Mouse (Mus musculus): ENCODE measurements at regions not wholly inside any gene's neighbourhood (a gene's known extent, or its start where the extent isn't known, plus 50 kb on each side); places are given as distances from the start of the nearest gene placed in this dataset.

DNA sequence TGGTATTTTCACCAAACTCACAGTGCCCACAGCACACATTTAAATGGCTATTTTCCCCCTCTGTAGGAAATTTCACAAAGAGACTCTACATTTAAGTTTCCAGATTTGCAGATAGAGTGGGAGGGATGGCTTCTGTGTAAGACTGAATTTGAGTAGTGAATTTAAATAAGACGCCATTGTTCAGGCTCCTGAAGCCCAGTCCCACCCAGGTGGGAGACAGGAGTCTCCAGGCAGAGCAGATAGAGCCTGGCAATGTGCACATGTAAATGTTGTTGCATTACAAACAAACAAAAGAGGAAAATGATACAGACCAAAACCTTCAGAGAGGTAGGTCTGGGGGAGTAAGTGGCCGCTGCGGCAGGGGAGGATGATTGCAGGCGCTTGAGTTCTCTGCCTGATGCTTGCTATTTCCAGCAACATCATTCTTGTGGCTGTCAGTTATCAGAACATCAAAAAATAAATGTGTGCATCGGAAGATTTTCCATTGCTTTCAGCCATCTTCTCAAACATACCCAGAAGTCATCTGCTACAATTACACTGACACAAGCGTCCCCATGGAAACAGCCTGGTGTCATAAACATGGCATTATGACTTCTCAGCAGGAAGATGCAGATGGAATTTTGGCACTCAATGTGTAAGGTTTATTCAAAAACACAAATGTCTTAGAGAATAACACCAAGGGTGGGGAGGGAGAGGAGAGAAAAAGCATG lies 318.5 kb downstream of the Phkb start:
- DNase-seq (ENCODE audit: low spot score): peak; percentile 42

DNA sequence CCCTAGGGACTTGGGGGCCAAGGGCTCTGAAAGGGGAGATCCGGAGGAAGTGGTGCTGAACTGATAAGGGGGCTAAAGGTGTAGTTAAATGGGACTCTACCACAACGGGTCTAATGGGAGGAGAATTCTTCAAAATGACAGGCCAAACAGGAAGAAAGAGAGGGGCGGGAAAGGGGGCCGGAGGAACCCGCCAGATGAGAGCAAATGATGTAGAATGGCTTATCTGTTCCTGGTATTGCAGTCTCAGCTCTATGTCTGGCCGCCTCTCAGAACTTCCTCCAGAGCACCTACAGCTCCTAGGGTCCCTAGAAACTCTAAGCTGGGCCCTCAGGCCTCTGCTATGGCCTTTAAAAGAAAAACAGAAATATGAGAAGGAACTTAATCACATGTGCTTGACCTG lies 306.8 kb downstream of the Phkb start:
- no peak for DNase-seq (ENCODE audit: low spot score)

DNA sequence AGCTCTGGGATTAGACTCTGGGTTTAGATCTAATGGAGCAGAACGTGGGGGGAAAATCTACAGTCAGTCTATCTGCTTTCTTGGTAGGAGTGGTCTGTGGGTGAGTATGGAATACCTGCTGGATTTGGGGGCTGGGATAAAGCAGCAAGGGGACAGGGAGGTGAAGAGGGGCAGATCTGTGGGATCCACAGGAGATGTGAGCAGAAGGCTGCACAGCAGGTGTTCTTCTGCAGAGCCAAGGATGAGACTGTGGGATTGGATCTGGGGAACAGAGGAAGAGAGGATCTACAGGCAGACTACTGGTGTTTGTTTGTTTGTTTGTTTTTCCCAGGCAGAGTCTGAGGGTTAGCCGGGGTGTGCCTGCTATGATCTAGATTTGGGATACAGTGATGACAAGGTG lies 284.5 kb downstream of the Phkb start:
- no peak for DNase-seq (ENCODE audit: low spot score)

DNA sequence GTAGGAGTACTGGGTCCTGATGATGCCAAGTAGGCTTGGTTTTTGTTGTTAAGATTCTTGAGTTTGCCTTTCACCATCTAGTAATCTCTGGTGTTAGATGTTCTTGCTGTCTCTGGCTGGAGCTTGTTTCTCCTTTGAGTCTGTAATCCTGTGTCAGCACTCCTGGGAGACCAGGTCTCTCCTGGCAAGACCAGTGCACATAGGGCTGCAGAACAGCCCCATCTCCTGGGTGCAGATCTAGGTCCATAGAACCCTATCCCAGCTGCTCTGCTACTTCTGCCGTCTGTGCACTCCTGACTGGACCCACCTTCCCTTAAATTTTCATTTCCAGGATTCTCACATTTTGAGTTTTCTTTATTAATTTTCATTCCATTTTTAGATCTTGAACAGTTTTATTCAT lies 283.9 kb downstream of the Phkb start:
- DNase-seq (ENCODE audit: low spot score): no peak
